Mouse (Mus musculus) frontal cortex, postnatal 14 days (tissue): ENCODE measurements around the gene Gm9495.
"Not testable (repeated sequence)": the region's sequence is repeated elsewhere in the genome, so short reads cannot be mapped to it uniquely, and the experiment has no call there.

ENCODE experiments used
- DNase-seq, 2 experiments: peaks; one replicate each; pipeline ENCODE4 v3.0.0; 2022; ENCODE audit warnings: low spot score in 2 of 2

The Gm9495 gene

GRCm38 (mm10) chr8:69453465-69453864 is at the start of gene Gm9495:
Gene Gm9495 (minus strand): TSS chr8:69453565.
- not testable (repeated sequence) for DNase-seq

- DNase-seq = not testable (repeated sequence)
Observed at GRCm38 (mm10) chr8:69474946-69475345, 21.6 kb upstream of the Gm9495 start.

GRCm38 (mm10) chr8:69420018-69420417 is 33.3 kb downstream of the Gm9495 start:
- DNase-seq = not testable (repeated sequence)

- DNase-seq = no peak
Observed at GRCm38 (mm10) chr8:69414326-69414725, 39.0 kb downstream of the Gm9495 start.

- DNase-seq = no peak
Observed at GRCm38 (mm10) chr8:69404768-69405167, 48.6 kb downstream of the Gm9495 start.

- no peak for DNase-seq
Observed at GRCm38 (mm10) chr8:69399956-69400443, 53.4 kb downstream of the Gm9495 start.

GRCm38 (mm10) chr8:69399181-69399955 is 54.0 kb downstream of the Gm9495 start:
- DNase-seq = no peak

GRCm38 (mm10) chr8:69396196-69396595 is 57.2 kb downstream of the Gm9495 start:
- no peak for DNase-seq

- DNase-seq = peak; percentile 82 to 86
Observed at GRCm38 (mm10) chr8:69395050-69395789, 58.1 kb downstream of the Gm9495 start.

GRCm38 (mm10) chr8:69384361-69384760 is 69.0 kb downstream of the Gm9495 start:
- DNase-seq = no peak
